Mouse (Mus musculus) cerebellum, postnatal 10 days (tissue): Measurements from ENCODE around the gene Il13ra1.

Source experiments
- DNase-seq, 2 experiments: peaks; one replicate each; pipeline ENCODE4 v3.0.0; 2021; ENCODE audit warnings: mixed read lengths in 2 of 2

Il13ra1 gene

GRCm38 (mm10) chrX:36195736-36196525 is 84.0 kb downstream of the Il13ra1 start, which contains the start of gene Zcchc12:
TSS of gene Zcchc12 (plus strand) at chrX:36195904.
- DNase-seq, result peak; percentile 24 to 44

- no peak for DNase-seq
These were observed 97.6 kb downstream of the Il13ra1 start for GRCm38 (mm10) chrX:36209554-36209953.

GRCm38 (mm10) chrX:36211216-36211615 is 99.3 kb downstream of the Il13ra1 start:
- DNase-seq, result no peak
